Mouse (Mus musculus) monocyte, adult 2 months (primary cell): Measurements from ENCODE around the gene Txndc9.
"Not testable (repeated sequence)": the region's sequence is repeated elsewhere in the genome, so short reads cannot be mapped to it uniquely, and the experiment has no call there.

Experiments used
- DNase-seq, 2 experiments: peaks; one replicate each; pipeline ENCODE4 v3.0.0; 2022; ENCODE audit warnings: low spot score in 2 of 2, low read depth in 1 of 2

The Txndc9 gene

DNA sequence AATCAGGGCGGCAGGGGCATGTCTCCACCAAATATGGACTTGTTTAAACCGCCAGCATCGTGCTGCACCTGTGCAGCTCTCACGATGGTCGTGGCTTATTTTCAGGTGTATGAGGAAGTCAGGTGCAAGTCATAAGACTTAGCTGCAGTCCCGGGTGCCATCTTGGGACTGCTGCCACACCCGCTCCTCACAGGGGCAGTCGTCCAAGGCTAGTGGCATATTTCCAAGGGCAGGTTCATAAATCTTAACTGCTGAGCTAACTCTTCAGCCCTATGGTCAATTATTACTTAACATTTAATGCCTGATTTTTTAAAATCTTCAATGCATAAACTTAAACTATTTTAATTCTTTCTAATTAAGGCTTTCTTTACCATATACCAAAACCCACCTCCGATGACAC, 21.0 kb downstream of the Txndc9 start:
- DNase-seq, result not testable (repeated sequence)

DNA sequence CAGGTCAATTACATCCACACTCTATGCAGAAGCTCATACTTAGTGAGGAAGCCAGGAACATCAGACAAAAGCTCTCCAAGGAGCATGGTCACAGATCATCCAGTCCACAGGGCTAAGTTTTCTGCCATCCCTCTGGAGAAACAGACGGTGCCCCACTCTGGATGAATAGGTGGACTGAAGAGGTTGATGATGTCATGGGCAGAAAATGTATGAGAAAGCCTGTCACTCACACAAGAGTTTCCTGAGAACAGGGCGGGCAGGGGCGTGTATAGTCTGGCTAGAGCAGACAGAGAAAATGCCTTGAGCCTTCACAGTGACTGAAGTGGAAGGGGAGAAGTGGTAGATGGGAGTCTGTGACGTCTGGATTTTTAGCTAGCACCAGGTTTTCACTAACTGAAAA, 26.2 kb downstream of the Txndc9 start:
- DNase-seq, result no peak

DNA sequence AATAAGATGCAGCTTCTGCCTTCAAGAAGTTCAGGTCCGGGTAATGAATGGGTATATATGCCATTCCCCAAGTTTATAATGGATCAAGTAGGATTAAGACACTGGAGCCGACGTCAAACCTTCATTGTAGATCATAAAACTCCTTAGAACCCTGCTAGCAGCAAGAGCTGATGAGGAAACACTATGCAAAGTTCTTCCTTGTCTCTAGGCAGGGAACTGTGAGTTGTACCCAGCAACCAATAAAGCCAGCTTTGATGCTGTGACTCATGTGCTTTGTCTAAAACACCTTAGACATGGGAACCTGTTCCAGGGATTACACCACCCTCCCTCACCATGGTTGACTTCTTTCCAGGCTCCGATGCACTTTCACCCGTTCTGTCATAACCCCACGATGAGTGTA, 28.9 kb downstream of the Txndc9 start:
- no peak for DNase-seq

DNA sequence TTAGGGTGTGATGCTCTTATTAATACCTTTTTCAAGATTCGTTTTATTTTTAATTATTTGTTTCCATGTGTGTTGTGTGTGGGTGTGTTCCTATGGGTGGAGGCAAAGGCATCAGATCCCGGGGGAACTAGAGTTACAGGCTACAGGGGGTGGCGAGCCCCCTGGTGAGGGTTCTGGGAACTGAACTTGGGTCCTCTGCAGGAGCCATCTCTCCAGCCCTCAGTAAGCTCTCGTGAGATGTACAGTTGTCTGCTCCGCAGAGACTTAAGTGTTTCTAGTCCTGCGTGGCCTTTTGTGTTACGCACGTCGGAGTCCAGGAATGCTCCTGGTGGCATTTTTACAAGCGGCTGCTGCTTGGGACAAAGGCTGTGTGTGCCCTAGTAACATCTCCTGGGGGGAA, 32.1 kb downstream of the Txndc9 start:
- no peak for DNase-seq

DNA sequence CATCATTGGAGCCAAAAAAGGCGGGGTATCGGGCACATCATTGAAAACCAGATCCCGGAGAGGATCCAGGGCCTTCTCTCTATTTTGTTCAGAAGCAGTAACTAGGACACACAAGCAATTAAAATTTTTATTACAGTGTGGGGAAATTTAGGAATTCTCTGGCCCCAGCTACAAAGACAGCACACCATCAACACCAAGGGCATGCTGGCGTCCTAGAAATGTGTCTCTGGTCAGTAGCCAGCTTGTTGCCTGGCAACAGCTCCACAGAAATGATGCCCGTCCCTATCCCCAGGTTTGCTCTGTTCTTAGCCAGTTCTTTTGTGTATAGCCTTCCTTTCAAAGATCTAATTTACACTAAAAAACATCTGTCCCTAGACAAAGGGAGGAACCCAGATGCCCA, 38.2 kb downstream of the Txndc9 start:
- no peak for DNase-seq

DNA sequence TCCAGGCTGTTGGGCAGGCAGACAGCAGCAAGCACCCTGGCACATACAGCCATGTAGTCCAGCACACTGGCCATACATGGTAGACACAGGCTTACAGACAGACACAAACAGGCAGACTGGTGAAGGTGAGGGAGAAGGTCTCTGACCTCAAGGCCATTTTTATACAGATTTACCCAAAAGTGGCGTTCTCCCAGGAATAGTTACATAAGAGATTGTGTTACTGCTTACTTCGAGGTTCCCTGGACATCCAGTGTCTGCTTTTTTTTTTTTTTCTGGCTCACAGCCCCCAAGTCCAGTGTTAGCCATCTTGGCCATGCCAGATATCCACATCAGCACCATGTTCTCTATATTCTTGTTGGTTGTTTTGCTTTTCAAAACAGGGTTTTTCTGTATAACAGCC, 39.2 kb downstream of the Txndc9 start:
- no peak for DNase-seq

DNA sequence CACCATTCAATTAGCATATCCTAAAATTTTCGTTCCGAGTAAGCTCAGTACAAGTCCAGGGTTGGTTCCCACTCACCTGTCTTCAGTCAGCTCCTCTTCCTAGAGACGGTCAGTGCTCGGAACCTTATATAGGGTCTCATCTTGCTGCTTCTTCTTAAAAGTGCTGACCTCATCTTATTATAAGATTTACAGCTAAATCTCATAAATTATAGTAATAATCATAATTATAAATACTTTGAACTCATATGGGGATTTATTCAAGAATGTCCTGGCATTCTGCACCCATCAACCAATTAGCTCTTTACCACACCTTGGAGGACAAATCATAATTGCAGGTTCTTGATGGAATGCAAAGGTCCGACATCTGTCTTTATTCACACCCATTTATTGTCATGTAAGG, 40.0 kb downstream of the Txndc9 start, which contains the start of gene Lyg1:
TSS of gene Lyg1 (minus strand) at position 101 of the 400 bp plus-strand sequence.
- no peak for DNase-seq

DNA sequence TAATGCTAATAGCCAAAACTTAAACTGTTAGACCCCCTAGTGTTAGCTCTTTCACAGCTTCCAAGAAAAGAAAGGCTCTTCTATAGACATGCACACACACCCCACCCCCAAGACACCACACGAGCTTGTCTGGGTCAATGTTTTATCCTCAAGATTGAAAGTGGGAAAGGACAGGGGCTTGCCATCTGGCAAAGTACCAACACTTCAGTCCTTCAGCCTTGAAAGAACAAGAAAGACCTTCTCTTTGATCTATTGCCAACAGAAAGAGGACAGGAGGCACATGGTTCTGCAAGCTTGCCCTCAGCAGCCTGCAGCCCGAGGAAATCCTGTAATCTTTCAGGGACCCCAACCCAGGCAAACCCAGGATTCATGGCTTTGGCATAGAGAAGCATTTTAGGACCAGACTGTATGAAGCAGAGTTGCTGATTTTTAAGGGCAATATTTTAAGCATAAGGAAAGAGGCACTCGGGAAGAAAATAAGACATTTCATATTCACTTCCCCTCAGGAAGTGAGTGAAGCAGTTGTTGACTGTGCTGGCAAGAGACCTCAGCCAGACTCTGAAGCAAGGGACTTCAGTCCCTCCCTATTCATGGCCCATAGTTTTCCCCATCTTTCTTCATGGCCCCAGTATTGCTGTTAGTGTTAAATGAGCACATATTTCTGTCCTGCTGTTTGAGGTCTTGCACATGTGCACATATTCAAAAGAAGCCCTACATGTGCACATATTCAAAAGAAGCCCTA, 40.8 kb downstream of the Txndc9 start:
- DNase-seq, result no peak

DNA sequence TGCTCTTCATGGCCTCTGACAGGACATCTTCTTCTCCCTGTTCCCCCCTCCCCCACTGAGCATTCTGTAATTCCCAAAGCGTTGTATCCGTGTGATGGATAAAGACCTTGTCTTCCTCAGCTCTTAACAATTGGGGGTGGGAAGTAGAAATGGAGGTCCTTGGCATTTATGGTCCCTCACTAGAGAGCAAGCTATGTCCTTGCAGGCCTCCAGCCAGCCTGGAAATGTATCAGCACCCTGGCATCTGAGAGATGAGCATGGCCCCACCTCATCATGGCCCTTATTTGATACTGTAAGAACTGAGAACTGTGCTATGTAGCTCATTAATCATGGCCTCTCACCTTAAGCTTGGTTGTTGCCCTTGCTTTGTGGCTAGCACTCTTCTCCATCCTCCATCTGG, 42.4 kb downstream of the Txndc9 start:
- no peak for DNase-seq

DNA sequence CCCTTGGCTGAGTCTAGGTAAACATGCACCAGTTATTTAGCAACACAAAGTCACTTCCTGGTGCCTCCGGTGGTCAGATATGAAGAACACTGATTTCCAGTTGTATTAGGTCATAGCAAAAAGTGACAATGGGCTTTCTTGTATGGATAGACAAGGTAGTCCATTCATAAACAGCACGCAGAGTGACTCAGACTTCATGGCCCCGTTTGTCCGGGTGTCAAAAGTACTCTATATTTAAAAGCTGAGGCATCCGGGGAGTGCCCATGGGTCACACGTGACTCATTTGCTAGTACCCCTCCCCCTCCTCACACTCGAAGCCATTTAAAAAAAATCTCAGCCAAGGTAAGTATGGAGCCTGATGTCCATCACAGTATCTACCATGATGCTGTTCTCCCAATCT, 42.9 kb downstream of the Txndc9 start:
- DNase-seq, result no peak

DNA sequence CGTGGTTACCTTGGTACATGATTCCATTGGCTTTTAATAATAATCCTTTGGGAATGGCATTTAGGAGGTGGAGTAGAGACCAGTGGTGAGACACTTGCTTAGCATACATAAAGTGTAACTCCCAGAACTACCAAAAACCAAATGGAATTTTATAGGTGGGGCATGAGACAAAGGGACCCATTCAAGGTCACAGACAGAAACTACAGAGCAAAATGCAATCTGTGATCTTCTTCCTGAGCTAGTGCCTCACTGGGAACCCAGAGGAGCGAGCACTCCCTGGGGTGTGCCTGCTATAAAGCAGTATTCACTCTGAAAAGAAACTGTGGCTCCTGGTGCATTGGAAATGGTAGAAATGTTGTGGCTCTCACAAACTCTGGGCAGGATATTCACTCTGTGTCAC, 48.8 kb downstream of the Txndc9 start:
- DNase-seq, result no peak
